Mouse (Mus musculus): ENCODE data around the gene Rpp14.
"Not testable (repeated sequence)": the region's sequence is repeated elsewhere in the genome, so short reads cannot be mapped to it uniquely, and the experiment has no call there.

Rpp14 gene

DNA sequence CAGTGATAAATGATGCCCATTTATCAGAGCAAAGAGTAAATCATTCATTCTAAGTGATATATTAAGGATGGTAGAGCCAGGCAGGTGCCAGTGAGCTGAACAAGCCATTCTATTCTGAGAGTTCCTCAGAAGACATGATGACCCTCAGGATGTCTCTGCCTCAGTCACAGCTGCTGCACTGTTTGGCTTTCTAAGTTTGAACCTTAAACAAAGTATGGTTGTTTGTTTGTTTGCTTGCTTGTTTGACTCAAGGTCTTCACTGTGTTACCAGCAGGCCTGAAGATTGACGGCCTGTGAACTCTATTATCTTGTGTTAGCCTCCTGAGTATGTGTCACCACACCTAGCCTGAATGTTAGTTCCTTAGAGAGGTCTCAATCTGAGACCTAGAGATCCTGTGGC lies 34.6 kb downstream of the Rpp14 start:
- no peak for DNase-seq (ENCODE audit: low read depth, low spot score)

- DNase-seq (ENCODE audit: low read depth, low spot score): no peak
These were observed 35.6 kb downstream of the Rpp14 start for GRCm38 (mm10) chr14:8115772-8116171.

- no peak for DNase-seq (ENCODE audit: low read depth, low spot score)
These were observed 37.2 kb downstream of the Rpp14 start for GRCm38 (mm10) chr14:8117371-8117770.

- no peak for DNase-seq (ENCODE audit: low read depth, low spot score)
These were observed 39.3 kb downstream of the Rpp14 start for GRCm38 (mm10) chr14:8119454-8119853.

- DNase-seq (ENCODE audit: low read depth, low spot score): no peak
These were observed 39.7 kb downstream of the Rpp14 start for GRCm38 (mm10) chr14:8119904-8120303.

DNA sequence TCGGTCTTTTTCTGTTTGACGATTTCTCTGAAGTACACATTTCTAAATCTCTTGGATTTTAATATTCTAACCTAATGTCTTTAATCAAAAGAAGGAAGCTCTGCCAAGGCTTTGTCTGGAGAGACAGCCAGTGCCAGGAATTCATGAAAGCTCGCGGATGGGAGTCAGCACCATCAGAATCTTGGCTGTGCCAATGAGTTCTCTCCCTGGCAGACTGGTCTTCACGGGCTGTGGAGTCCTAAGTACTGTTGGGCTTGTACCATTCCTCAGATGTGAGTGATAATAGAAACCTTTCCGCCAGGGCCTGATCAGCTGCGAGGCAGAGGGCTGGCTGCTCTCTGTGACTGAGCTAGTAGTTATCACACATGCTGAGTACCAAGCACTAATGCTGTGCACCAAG lies 43.0 kb downstream of the Rpp14 start:
- DNase-seq (ENCODE audit: low read depth, low spot score): no peak

DNA sequence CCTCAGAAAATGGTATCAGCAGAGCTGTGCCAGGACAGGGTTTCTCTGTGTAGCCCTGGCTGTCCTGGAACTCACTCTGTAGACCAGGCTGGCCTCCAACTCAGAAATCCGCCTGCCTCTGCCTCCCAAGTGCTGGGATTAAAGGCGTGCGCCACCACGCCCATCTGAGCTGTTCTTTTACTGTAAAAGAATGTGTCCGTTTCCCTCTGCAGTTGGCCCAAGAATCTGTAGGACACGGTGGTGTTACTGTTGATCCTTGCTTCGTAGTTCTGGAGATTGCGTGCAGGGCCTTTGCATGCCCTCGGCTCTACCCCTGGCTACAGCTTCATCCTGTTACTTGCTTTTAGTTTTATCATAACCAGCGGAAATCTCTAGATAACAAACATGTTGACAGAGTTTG lies 43.4 kb downstream of the Rpp14 start:
- DNase-seq (ENCODE audit: low read depth, low spot score): not testable (repeated sequence)

- no peak for DNase-seq (ENCODE audit: low read depth, low spot score)
These were observed 44.1 kb downstream of the Rpp14 start for GRCm38 (mm10) chr14:8124046-8124881.

GRCm38 (mm10) chr14:8127971-8128370 lies 47.8 kb downstream of the Rpp14 start:
- no peak for DNase-seq (ENCODE audit: low read depth, low spot score)

DNA sequence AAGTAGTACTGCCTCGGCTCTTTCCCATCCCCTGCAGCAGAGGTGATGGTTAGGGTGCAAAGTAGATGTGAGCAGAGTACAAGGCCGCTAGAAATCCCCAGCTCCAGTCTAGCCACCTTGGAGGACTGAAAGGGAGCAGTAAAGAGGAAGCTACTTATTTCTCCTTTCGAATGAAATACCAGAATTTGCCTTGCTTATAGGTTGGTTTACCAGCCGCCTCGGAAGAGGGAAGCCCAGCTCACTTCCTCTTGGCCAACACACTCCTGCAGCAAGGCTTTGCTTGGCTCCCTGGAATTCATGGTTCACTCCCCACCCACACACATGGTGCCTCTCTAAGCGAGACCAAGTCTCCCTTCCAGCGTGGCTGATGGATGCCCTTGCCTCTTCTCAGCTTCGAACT lies 52.6 kb downstream of the Rpp14 start:
- no peak for DNase-seq (ENCODE audit: low read depth, low spot score)

- no peak for DNase-seq (ENCODE audit: low read depth, low spot score)
These were observed 54.1 kb downstream of the Rpp14 start for GRCm38 (mm10) chr14:8134234-8134633.

DNA sequence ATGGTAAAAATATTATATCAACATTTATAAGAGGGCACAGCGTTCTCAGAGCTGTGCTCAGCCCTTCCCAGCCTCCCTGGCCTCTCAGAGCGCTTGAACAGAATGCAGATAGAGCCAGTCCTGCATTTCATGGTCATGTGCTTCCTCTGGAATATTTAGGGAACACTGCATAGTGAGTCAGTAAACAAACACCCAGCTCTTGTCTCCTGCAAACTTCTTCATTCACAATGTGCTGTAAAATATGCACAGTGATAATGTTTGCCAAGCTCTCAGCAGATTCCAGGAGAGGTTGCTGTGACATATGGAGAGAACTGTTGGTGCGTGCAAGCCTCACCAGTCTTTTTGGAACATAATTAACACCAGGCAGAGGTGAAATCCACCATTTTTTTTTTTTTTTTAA lies 55.0 kb downstream of the Rpp14 start:
- no peak for DNase-seq (ENCODE audit: low read depth, low spot score)

DNA sequence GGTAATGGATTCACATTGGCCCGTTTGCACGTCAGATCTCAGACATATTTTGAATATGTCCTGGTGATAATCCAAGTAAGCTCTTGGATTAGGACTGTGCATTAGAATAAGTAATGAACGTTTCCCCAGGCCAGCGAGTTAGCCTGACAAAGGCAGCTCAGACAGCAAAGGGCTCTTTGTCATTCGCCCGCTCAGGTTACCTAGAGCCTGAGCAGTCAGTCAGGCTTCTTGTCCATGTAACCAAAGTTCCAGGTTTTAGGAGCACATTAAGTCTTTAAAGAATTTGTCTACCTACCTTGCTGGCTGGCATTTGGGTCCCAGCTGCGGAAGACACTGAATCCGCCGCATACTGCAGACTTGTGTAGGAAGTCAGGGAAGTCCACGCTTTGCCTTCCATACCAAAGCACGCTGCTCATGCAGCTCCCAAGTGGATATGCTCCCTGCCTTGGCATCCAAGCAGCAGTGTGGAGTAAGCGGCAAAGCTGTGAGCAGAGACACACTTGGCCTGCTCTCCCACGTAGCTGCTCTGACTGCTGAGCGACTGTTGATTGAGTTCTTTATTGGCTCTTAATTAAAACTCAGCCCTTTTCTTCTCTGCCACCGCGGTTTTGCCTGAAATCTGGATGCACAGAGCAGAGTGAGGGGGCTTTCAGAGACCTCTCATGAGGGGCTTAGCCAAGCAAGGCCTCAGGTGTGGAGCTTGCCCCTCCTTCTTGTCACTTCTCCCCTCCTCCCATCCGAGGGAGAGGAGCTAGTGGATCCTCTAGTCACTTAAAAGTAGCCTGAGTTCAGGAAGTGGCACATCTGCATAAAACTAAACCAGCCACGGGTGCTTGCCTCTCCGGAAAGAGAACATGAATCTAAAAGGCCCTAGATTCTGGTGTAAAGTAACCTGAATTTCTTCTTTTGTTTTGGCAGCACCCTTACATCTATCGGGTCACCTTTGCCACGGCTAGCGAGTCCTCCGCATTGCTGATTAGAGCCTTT lies 59.9 kb downstream of the Rpp14 start:
- DNase-seq (ENCODE audit: low read depth, low spot score): no peak

DNA sequence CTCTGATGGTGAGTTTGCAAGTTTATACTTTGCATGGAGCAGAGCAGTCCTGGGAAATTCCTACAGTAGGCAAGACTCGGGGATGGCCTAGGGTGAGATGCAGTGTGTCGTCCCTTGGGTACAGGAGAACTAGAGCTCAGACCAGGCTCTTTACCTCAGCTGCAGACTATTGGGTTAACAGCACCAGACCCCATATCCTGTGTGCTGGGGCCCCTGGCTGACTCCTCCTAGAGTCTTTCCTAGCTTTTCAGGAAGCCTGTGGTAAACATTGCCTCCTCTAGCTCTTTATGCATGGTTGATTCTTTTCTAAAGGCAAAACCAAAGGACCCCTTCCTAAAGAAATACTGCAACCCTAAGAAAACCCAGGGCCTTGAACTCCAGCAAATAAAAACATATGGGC lies 61.0 kb downstream of the Rpp14 start:
- no peak for DNase-seq (ENCODE audit: low read depth, low spot score)

Measured in brain, embryonic 18.5 days (tissue).